ENCODE assay signal across 8 mouse cellular contexts in the genomic region with DNA sequence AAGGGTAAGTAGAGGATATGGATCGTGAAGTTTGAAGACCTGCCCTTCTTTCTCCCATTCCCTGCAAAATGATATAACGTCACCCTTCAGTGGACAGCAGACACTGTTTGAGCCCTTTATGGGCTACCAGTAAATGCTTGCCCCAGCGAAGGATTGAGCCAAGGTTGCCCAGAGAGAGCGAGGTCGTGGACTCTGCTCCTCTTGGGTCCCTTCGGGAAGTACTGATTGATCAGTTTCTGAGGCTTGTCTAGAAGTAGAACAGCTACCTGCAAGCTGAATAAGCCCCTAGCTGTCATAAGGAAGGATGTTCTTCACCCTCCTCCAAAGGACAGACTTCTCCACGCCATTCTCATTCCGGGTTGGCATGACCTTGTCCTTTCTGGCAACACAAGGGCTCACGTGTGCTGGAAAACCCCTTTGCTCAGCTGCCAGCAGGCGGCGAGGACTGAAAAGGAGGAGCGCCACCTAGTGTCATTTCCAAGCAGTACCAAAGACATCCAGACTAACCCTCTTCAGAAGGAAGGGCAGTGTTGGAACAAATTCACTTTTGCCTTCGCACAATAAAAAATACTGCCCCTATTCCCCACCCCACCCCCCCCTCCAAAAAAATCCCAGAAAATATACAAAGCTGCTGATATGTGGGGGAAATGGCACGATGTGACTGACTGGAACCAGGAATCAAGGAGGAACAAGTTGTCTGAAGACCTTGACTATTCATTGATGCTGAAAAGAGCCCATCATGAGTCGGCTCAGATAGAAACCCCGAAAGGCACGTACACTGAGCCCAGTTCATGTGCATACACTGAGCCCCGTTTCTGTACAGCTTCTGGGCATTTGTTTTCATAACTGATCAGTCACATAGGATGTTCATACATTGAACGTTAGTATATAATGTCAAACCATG.
A peak's percentile ranks its signal among the peaks of the same experiment; 100 is the strongest.
DNase-seq lines count a peak whose midpoint lies in the region; ATAC-seq and TF ChIP-seq lines count a peak whose summit lies in the region.

No protein-coding gene starts in this region.

- H3K9ac ChIP-seq in embryonic facial prominence, embryonic 14.5 days (ENCODE audit: low read depth, low read length) = no peak overlapping the region
- no peak overlapping the region for H3K9ac ChIP-seq in heart, embryonic 11.5 days (ENCODE audit: low read depth, low read length)
- no peak overlapping the region for H3K9ac ChIP-seq in kidney, embryonic 15.5 days
- peak overlapping the region; percentile 1; the same call in 1 of the 2 replicates for H3K9ac ChIP-seq in liver, adult 2 months (ENCODE audit: low read depth, low read length)
- no peak overlapping the region for H3K9ac ChIP-seq in stomach, embryonic 15.5 days

- H3K27me3 ChIP-seq in embryonic facial prominence, embryonic 14.5 days (replicated peaks; ENCODE audit: control insufficient read depth, insufficient read depth, low read length) = no peaks in the 10 kb centered on the region
- H3K27me3 ChIP-seq in heart, embryonic 11.5 days (ENCODE audit: control insufficient read depth, insufficient read depth, low read length) = no peaks in the 10 kb centered on the region
- H3K27me3 ChIP-seq in kidney, embryonic 15.5 days = no peaks in the 10 kb centered on the region
- no peaks in the 10 kb centered on the region for H3K27me3 ChIP-seq in liver, adult 2 months (ENCODE audit: control insufficient read depth, insufficient read depth, low read length)
- no peaks in the 10 kb centered on the region for H3K27me3 ChIP-seq in stomach, embryonic 15.5 days (replicated peaks)

- peak; percentile 99 for TF ChIP-seq CTCF in liver, adult 2 months (IDR thresholded peaks at IDR 0.05; ENCODE audit: low read depth, low read length)

- no peaks in the 10 kb centered on the region for H3K9me3 ChIP-seq in embryonic facial prominence, embryonic 14.5 days (ENCODE audit: control insufficient read depth, low read length)
- H3K9me3 ChIP-seq in heart, embryonic 11.5 days (replicated peaks; ENCODE audit: control insufficient read depth, low read length) = no peaks in the 10 kb centered on the region
- no peaks in the 10 kb centered on the region for H3K9me3 ChIP-seq in kidney, embryonic 15.5 days (replicated peaks)
- no peaks in the 10 kb centered on the region for H3K9me3 ChIP-seq in stomach, embryonic 15.5 days

- DNase-seq in 416B (ENCODE audit: low read depth) = peak; percentile 77
- DNase-seq in adrenal gland, postnatal 4 days (ENCODE audit: low spot score in 2 of 2) = peak; percentile 45 to 50
- DNase-seq in embryonic facial prominence, embryonic 14.5 days (ENCODE audit: low spot score) = peak; percentile 89
- peak; percentile 77 for DNase-seq in liver, adult 2 months (ENCODE audit: extremely low read depth, low read depth, low spot score)
- peak; percentile 5 to 41 for DNase-seq in natural killer cell, adult 2 months (ENCODE audit: low spot score in 2 of 2)

- H3K27ac ChIP-seq in embryonic facial prominence, embryonic 14.5 days (replicated peaks; ENCODE audit: low read depth, low read length) = no peak overlapping the region
- H3K27ac ChIP-seq in heart, embryonic 11.5 days (ENCODE audit: low read depth, low read length) = no peak overlapping the region
- H3K27ac ChIP-seq in kidney, embryonic 15.5 days = no peak overlapping the region
- no peak overlapping the region for H3K27ac ChIP-seq in liver, adult 2 months (replicated peaks; ENCODE audit: insufficient read depth, low read depth, low read length)
- no peak overlapping the region for H3K27ac ChIP-seq in stomach, embryonic 15.5 days

- H3K4me3 ChIP-seq in embryonic facial prominence, embryonic 14.5 days (ENCODE audit: low read depth, low read length) = no peak overlapping the region
- no peak overlapping the region for H3K4me3 ChIP-seq in heart, embryonic 11.5 days (ENCODE audit: low read depth, low read length)
- no peak overlapping the region for H3K4me3 ChIP-seq in kidney, embryonic 15.5 days (replicated peaks)
- peak overlapping the region; percentile 10; the same call in 1 of the 2 replicates for H3K4me3 ChIP-seq in liver, adult 2 months (ENCODE audit: insufficient read depth, low read depth, low read length)
- no peak overlapping the region for H3K4me3 ChIP-seq in stomach, embryonic 15.5 days (replicated peaks)

- TF ChIP-seq POLR2A in liver, adult 2 months (IDR thresholded peaks at IDR 0.05; ENCODE audit: extremely low read depth, insufficient read depth, low read length) = no peak

- H3K4me1 ChIP-seq in embryonic facial prominence, embryonic 14.5 days (ENCODE audit: control insufficient read depth, insufficient read depth, low read length) = no peaks in the 10 kb centered on the region
- H3K4me1 ChIP-seq in heart, embryonic 11.5 days (ENCODE audit: control insufficient read depth, insufficient read depth, low read length) = no peaks in the 10 kb centered on the region
- peaks cover 3% of the 10 kb centered on the region; the same call in 1 of the 2 replicates for H3K4me1 ChIP-seq in kidney, embryonic 15.5 days
- H3K4me1 ChIP-seq in liver, adult 2 months (ENCODE audit: control insufficient read depth, insufficient read depth, low read length) = peaks cover 5% of the 10 kb centered on the region; the same call in 1 of the 2 replicates
- H3K4me1 ChIP-seq in stomach, embryonic 15.5 days = no peaks in the 10 kb centered on the region

- ATAC-seq in embryonic facial prominence, embryonic 14.5 days (ENCODE audit: low read depth) = peak; percentile 88
- ATAC-seq in heart, embryonic 11.5 days (replicated peaks; ENCODE audit: insufficient number of reproducible peaks, low FRiP score, low TSS enrichment) = 0 out of 2 replicates have a peak, but pooled peaks have one; percentile 59
- peak; percentile 80; the same call in 1 of the 2 replicates for ATAC-seq in kidney, embryonic 15.5 days (replicated peaks; ENCODE audit: low FRiP score)
- ATAC-seq in stomach, embryonic 15.5 days (ENCODE audit: insufficient read depth, low FRiP score, low read depth) = peak; percentile 71; the same call in 1 of the 2 replicates

- H3K36me3 ChIP-seq in embryonic facial prominence, embryonic 14.5 days (ENCODE audit: control insufficient read depth, insufficient read depth, low read length) = no peaks in the 10 kb centered on the region
- H3K36me3 ChIP-seq in heart, embryonic 11.5 days (ENCODE audit: control insufficient read depth, insufficient read depth, low read length) = no peaks in the 10 kb centered on the region
- H3K36me3 ChIP-seq in kidney, embryonic 15.5 days = no peaks in the 10 kb centered on the region
- H3K36me3 ChIP-seq in liver, adult 2 months (ENCODE audit: control insufficient read depth, insufficient read depth, low read length) = no peaks in the 10 kb centered on the region
- no peaks in the 10 kb centered on the region for H3K36me3 ChIP-seq in stomach, embryonic 15.5 days

- H3K4me2 ChIP-seq in embryonic facial prominence, embryonic 14.5 days (ENCODE audit: low read depth, low read length) = no peak overlapping the region
- H3K4me2 ChIP-seq in heart, embryonic 11.5 days = peak overlapping the region; percentile 4; the same call in 1 of the 2 replicates
- no peak overlapping the region for H3K4me2 ChIP-seq in kidney, embryonic 15.5 days
- H3K4me2 ChIP-seq in stomach, embryonic 15.5 days = 0 out of 2 replicates have a peak overlapping the region, but pooled peaks have one; percentile 14

- WGBS in embryonic facial prominence, embryonic 14.5 days = 45% methylated on average over 19 of the region's 19 CpGs
- WGBS in heart, embryonic 11.5 days (ENCODE audit: insufficient replicate concordance) = 43% methylated on average over 19 of the region's 19 CpGs
- 45% methylated on average over 19 of the region's 19 CpGs for WGBS in kidney, embryonic 15.5 days
- WGBS in liver, adult 2 months = 24% methylated on average over 19 of the region's 19 CpGs
- WGBS in stomach, embryonic 15.5 days = 42% methylated on average over 19 of the region's 19 CpGs

- no peaks in the 10 kb centered on the region for H3K79me2 ChIP-seq in liver, adult 2 months (ENCODE audit: control insufficient read depth, insufficient read depth, low read length)

Comparison
In these comparisons a context has a peak if more than half of its experiments do, and no peak if none do; other contexts are left out.
1. DNase-seq: peak in every context shown above with its lines; median percentile 89 in embryonic facial prominence, embryonic 14.5 days; 77 in 416B; 77 in liver, adult 2 months; 48 in adrenal gland, postnatal 4 days; 23 in natural killer cell, adult 2 months.
2. H3K4me2 ChIP-seq: peak in heart, embryonic 11.5 days (single experiment) and stomach, embryonic 15.5 days (single experiment); none in embryonic facial prominence, embryonic 14.5 days (single experiment) and kidney, embryonic 15.5 days (single experiment).
3. Peak in every context shown above with its lines, with median percentiles within 50 percentile points of each other: ATAC-seq.